Mouse (Mus musculus) heart, postnatal 0 days (tissue): Measurements from ENCODE around the gene 4921511M17Rik. TPM values are rescaled to one million over a fixed set of nuclear protein-coding genes. Genes with fewer than 3 reads are reported as not detected.
A peak's percentile ranks its signal among the peaks of the same experiment; 100 is the strongest.
"Not testable (repeated sequence)": the region's sequence is repeated elsewhere in the genome, so short reads cannot be mapped to it uniquely, and the experiment has no call there.

Experiments
- ATAC-seq: fragments of 200-750 bp; cut with Nextera tagmentation; 2 replicates; pipeline ENCODE4 v1.8.0; 2017; ENCODE audit warnings: low read depth, moderate number of reproducible peaks, moderate library complexity; ENCODE audit not compliant: insufficient read depth
- DNase-seq: peaks from one replicate; pipeline ENCODE4 v3.0.0-alpha.2; 2016; ENCODE audit warnings: low spot score
- H3K27ac ChIP-seq: fragments of 300-500 bp; sonication (generic); 2 replicates; pipeline ENCODE4 v1.5.1; 2014; ENCODE audit warnings: low read depth, mild to moderate bottlenecking
- H3K27me3 ChIP-seq: fragments of 300-500 bp; sonication (generic); 2 replicates; pipeline ENCODE4 v1.6.1; 2014; ENCODE audit warnings: low read length, mixed read lengths; ENCODE audit not compliant: control insufficient read depth, insufficient read depth
- H3K36me3 ChIP-seq: fragments of 300-500 bp; sonication (generic); replicated peaks from 2 replicates; pipeline ENCODE4 v1.6.1; 2014; ENCODE audit warnings: low read length, mixed read lengths; ENCODE audit not compliant: control insufficient read depth, insufficient read depth
- H3K4me1 ChIP-seq: fragments of 300-500 bp; sonication (generic); 2 replicates; pipeline ENCODE4 v1.6.1; 2014; ENCODE audit warnings: antibody characterized with exemption; ENCODE audit not compliant: control insufficient read depth, insufficient read depth
- H3K4me2 ChIP-seq: fragments of 300-500 bp; sonication (generic); 2 replicates; pipeline ENCODE4 v1.6.1; 2014; ENCODE audit warnings: low read depth, mild to moderate bottlenecking, low read length, moderate library complexity
- H3K4me3 ChIP-seq: fragments of 300-500 bp; sonication (generic); 2 replicates; pipeline ENCODE4 v1.5.1; 2014; ENCODE audit warnings: low read depth, low read length
- H3K9ac ChIP-seq: fragments of 300-500 bp; sonication (generic); replicated peaks from 2 replicates; pipeline ENCODE4 v1.6.1; 2014; ENCODE audit warnings: low read depth, low read length, mixed read lengths
- H3K9me3 ChIP-seq: fragments of 300-500 bp; sonication (generic); replicated peaks from 2 replicates; pipeline ENCODE4 v1.6.1; 2016; ENCODE audit warnings: low read length; ENCODE audit not compliant: control insufficient read depth
- CTCF ChIP-seq: IDR thresholded peaks from 2 replicates; pipeline ENCODE4 v1.5.1; 2016; ENCODE audit warnings: antibody characterized with exemption, control low read depth, low read depth
- EP300 ChIP-seq: IDR thresholded peaks from 2 replicates; pipeline ENCODE4 v1.6.1; 2016; ENCODE audit warnings: antibody characterized with exemption, low read depth
- WGBS: fragments of 180-500 bp; shearing (Covaris S2); extraction: QIAGEN DNeasy Blood & Tissue Kit; methylation state at CpG from one replicate; pipeline ENCODE4 v1.1.7; 2014; 5-methylcytosine and 5-hydroxymethylcytosine counted together
- polyA plus RNA-seq: library from polyadenylated mRNA; unstranded; fragments of >200 nt; fragmentation: Nextera tagmentation; extraction: Ambion mirVana; gene quantifications from 2 replicates; pipeline ENCODE4 v1.2.1, GENCODE M21; 2015
- total RNA-seq: library from RNA; depleted of rRNA; stranded (reverse); fragments of >200 nt; gene quantifications from 2 replicates; pipeline ENCODE4 v1.2.3, GENCODE M21; 2014; ENCODE audit warnings: low replicate concordance; rRNA removed

Gene 4921511M17Rik
- not detected in 2 replicates for total RNA-seq
- polyA plus RNA-seq: not detected in 2 replicates

DNA sequence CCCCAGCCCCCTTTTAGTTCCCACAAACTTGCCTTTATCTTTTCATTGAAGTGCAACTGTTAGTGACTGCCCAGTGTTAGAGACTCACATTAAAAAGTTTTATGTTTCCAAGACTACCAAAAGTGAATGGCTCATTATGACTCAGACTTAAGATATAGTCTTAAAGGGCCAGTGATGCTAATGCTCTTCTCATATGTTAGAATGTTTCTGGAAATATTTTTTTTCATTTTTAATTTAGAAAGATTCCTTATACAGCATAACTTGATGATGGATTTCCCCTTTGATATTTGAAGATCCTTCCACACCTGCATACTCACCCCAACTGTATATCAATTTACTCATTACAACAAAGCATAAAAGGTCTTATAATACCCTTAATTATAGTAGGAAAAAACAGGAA is at the start of gene 4921511M17Rik:
Gene 4921511M17Rik (minus strand): TSS at position 101 of the 400 bp plus-strand sequence.
- H3K36me3 ChIP-seq, ATAC-seq, H3K4me1 ChIP-seq, H3K4me2 ChIP-seq, H3K9me3 ChIP-seq, H3K27ac ChIP-seq, DNase-seq, H3K9ac ChIP-seq, H3K27me3 ChIP-seq, H3K4me3 ChIP-seq: not testable (repeated sequence)

DNA sequence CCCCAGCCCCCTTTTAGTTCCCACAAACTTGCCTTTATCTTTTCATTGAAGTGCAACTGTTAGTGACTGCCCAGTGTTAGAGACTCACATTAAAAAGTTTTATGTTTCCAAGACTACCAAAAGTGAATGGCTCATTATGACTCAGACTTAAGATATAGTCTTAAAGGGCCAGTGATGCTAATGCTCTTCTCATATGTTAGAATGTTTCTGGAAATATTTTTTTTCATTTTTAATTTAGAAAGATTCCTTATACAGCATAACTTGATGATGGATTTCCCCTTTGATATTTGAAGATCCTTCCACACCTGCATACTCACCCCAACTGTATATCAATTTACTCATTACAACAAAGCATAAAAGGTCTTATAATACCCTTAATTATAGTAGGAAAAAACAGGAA is 21.3 kb upstream of the 4921511M17Rik start, which contains the start of gene Gm10057:
Gene Gm10057 (minus strand): TSS at position 101 of the 400 bp plus-strand sequence.
- not testable (repeated sequence) for H3K27me3 ChIP-seq, H3K4me1 ChIP-seq, H3K36me3 ChIP-seq, H3K27ac ChIP-seq, ATAC-seq, H3K9me3 ChIP-seq, H3K4me2 ChIP-seq, H3K4me3 ChIP-seq, H3K9ac ChIP-seq, DNase-seq

DNA sequence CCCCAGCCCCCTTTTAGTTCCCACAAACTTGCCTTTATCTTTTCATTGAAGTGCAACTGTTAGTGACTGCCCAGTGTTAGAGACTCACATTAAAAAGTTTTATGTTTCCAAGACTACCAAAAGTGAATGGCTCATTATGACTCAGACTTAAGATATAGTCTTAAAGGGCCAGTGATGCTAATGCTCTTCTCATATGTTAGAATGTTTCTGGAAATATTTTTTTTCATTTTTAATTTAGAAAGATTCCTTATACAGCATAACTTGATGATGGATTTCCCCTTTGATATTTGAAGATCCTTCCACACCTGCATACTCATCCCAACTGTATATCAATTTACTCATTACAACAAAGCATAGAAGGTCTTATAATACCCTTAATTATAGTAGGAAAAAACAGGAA is 21.1 kb downstream of the 4921511M17Rik start, which contains the start of gene Samt1:
Gene Samt1 (minus strand): TSS at position 101 of the 400 bp plus-strand sequence.
- not testable (repeated sequence) for H3K27ac ChIP-seq, ATAC-seq, H3K9me3 ChIP-seq, H3K27me3 ChIP-seq, H3K4me2 ChIP-seq, H3K4me3 ChIP-seq, H3K36me3 ChIP-seq, DNase-seq, H3K4me1 ChIP-seq, H3K9ac ChIP-seq

DNA sequence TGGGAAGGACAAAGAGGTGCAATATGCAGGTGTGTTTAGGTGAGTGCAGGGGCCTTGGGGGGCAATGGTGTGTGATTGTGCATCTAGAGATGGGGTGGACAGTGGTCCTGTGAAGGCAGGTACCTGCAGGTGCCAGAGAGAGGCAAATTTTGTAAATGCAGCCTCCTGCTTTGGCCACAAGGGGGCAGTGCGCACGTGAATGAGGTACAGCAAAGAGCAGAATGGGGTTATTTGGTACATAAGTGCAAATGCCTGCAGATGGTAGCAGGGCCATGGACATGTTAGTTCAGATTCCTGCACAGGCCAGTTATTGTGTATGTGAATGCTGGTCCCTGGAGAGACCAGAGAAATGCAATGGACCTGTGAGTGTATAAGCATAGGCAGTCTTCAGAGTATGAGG is 56.7 kb downstream of the 4921511M17Rik start:
- DNase-seq, H3K4me3 ChIP-seq, H3K27ac ChIP-seq, H3K9me3 ChIP-seq, H3K4me1 ChIP-seq, H3K4me2 ChIP-seq, ATAC-seq, H3K27me3 ChIP-seq, H3K9ac ChIP-seq, H3K36me3 ChIP-seq: not testable (repeated sequence)
- WGBS: no CpG with 5 or more reads among the region's 2 CpGs

DNA sequence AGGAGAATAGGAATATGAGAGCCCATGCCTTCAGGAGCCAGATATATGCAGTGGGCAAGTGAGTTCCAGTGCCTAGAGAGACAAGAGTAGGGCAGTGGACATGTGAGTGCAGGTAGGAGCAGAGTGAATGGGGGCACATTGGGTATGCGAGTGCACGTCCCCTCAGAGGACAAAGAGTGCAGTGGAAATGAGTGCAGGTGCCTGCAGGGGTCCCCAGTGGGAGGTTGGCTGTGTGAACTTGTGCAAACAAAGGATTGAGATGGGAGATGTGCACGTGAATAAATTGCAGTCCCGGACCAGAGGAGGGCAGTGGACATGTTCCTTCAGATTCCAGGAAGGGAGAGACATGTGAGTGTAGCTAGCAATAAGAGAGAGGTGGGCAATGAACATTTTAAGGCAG is 57.2 kb downstream of the 4921511M17Rik start:
- H3K27ac ChIP-seq, H3K9me3 ChIP-seq, H3K4me3 ChIP-seq, H3K27me3 ChIP-seq, DNase-seq, H3K4me2 ChIP-seq, H3K4me1 ChIP-seq, H3K36me3 ChIP-seq, ATAC-seq, H3K9ac ChIP-seq: not testable (repeated sequence)
- 17% methylated on average over 4 of the region's 4 CpGs for WGBS

DNA sequence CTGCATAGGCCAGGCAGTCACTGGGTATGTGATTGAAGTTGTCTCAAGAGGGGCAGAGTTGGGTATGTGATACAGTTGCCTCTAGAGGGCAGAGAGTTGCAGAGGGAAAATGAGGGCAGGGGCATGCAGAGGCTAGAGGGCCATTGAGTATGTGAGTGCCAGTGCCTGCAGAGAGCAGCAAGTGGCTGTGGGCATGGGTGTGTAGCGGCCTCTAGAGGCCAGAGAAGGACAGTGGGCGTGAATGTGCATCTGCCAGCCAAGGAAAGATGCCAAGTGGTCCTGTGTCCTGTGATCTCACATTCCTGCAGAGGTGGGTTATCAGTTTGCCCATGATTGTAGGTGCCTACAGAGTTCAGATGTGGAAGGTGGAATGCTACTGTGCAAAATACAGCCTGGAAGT is 59.2 kb downstream of the 4921511M17Rik start:
- no peaks in the 10 kb centered on the region for H3K27me3 ChIP-seq
- WGBS: 7% methylated on average over 2 of the region's 2 CpGs
- no peak overlapping the region for H3K27ac ChIP-seq
- no peak overlapping the region for H3K4me3 ChIP-seq
- H3K9me3 ChIP-seq: no peaks in the 10 kb centered on the region
- ATAC-seq: no peak
- no peaks in the 10 kb centered on the region for H3K36me3 ChIP-seq
- no peak for DNase-seq
- TF ChIP-seq EP300: no peak
- TF ChIP-seq CTCF: peak; percentile 24; the same call in 1 of the 2 replicates
- H3K4me2 ChIP-seq: no peak overlapping the region
- no peak overlapping the region for H3K9ac ChIP-seq
- H3K4me1 ChIP-seq: no peaks in the 10 kb centered on the region

Other genes with a start within 250 kb of the 4921511M17Rik start
- gene Spin2c, start 201.6 kb downstream of the 4921511M17Rik start, total RNA-seq: 0.54 and 2.4 TPM in 2 replicates
- 2.0 and 2.4 TPM in 2 replicates for gene Spin2c, start 201.6 kb downstream of the 4921511M17Rik start, polyA plus RNA-seq
- gene Samt1, start 21.2 kb downstream of the 4921511M17Rik start, total RNA-seq: not detected in 2 replicates
- not detected in 2 replicates for gene Samt1, start 21.2 kb downstream of the 4921511M17Rik start, polyA plus RNA-seq
- not detected in 2 replicates for gene Gm10057, start 21.2 kb upstream of the 4921511M17Rik start, total RNA-seq
- gene Gm10057, start 21.2 kb upstream of the 4921511M17Rik start, polyA plus RNA-seq: not detected in 2 replicates
- not detected in 2 replicates for gene Gm15140, start 86.9 kb upstream of the 4921511M17Rik start, total RNA-seq
- gene Gm15140, start 86.9 kb upstream of the 4921511M17Rik start, polyA plus RNA-seq: not detected in 2 replicates